Mouse (Mus musculus) kidney, adult 2 months (tissue): ENCODE results near the gene Hist2h4.
"Not testable (repeated sequence)": the region's sequence is repeated elsewhere in the genome, so short reads cannot be mapped to it uniquely, and the experiment has no call there.

Source experiments
- CTCF ChIP-seq: fragments of 200-500 bp; conservative IDR thresholded peaks from 2 replicates; pipeline ENCODE4 v1.5.1; 2011; ENCODE audit warnings: low read depth, mild to moderate bottlenecking, control low read depth, low read length, moderate library complexity, mixed read lengths; ENCODE audit not compliant: insufficient read depth, insufficient read length
- POLR2A ChIP-seq: fragments of 200-500 bp; IDR thresholded peaks from one replicate; pipeline ENCODE4 v1.6.1; 2011; ENCODE audit warnings: low read depth, low read length, control low read depth

- not testable (repeated sequence) for TF ChIP-seq CTCF, POLR2A
Measured at GRCm38 (mm10) chr3:96246018-96246417, 17.1 kb downstream of the Hist2h4 start.
